Mouse (Mus musculus) gastrocnemius, adult 18-20 months (tissue): ENCODE data around the gene Steap3. TPM values are rescaled to one million over a fixed set of nuclear protein-coding genes. Genes with fewer than 3 reads are reported as not detected.

Experiments used
- DNase-seq: peaks from one replicate; pipeline ENCODE4 v3.0.0; 2021; ENCODE audit warnings: low spot score
- total RNA-seq, 2 experiments: library from RNA; stranded (reverse); gene quantifications; 2 replicates each; pipeline ENCODE4 v1.2.3; 2021

Steap3 gene
- total RNA-seq, 2 experiments from 2014 or later, result 18.8 to 18.9 TPM

DNA sequence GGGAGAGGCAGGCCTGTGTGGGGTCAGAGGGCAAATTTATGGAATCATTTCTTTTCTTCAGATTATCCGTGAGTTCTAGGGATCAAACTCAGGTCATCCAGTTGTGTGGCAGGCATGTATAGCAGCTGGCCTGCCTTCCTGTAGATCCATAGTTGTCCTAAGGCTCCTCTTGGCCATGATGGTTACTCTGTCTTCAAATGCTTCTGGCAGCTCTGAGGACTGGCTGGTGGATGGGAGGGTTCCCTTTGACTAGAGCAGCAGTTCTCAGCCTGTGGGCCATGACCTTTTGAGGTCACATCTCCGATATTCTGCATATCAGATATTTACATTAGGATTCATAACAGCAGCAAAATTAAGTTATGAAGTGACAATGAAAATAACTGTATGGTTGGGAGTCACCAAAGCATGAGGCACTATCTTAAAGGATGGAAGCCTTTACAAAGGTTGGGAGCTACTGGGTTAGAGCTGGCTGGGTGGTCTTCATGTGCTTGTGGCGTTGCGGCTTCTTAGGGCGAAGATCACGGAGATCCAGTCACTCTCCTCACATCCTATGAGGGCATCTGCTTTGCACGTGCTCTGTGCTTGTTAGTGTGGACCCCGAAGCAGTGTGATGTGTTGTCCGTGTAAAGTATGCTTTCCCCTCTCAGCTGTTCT lies 113.9 kb downstream of the Steap3 start:
- DNase-seq, result no peak

DNA sequence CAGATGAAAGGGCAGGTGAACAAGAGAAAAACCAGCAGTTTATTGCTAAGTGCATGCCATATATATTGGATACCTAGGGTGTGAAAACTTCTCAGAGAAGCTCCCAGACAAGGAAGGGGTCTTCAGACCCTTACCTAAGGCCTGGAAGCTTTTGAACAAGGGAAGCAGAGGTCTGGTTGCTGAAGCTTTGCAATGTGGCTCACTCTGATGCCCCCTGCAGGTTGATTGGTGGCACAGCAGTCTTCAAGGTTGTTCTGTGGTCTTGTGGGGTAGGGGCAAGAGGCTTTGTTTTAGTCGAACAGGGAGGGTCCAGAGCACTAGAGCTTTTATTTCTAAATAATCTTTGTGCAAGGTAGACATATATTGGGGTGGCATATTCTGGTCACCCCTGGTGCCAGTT lies 117.2 kb downstream of the Steap3 start:
- peak; percentile 30 for DNase-seq

DNA sequence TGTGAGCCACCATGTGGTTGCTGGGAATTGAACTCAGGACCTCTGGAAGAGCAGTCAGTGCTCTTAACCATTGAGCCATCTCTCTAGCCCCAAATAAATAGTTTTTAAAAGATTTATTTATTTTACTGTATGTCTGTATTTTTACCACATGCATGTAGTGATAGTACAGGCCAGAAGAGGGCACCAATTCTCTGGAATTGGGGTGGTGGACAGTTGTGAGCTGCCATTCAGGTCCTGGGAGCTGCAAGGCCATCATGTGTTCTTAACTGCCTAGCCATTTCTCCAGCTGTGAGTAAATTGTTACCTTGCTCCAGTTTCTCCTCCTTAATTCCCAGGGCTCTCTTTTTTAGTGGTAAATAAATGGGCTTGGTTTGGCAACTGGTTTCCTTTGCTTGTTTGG lies 118.3 kb downstream of the Steap3 start:
- peak; percentile 34 for DNase-seq

DNA sequence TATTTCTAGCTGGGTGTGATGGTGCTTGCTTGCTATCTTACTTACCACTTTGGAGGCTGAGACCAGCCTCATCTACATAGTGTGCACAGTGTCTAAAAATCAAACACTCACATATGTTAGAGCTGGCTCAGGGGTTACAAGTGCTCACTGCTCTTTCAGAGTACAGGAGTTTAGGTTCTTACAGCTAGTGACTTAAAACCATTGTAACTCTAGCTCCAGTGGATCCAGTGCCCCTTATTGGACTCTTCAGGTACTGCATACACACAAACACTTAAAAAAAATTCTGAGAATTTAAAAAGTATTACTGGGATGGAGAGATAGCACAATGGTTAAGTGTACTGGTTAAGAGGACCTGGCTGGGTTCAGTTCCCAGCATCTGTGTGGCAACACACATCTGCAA lies 125.5 kb downstream of the Steap3 start:
- DNase-seq, result no peak

DNA sequence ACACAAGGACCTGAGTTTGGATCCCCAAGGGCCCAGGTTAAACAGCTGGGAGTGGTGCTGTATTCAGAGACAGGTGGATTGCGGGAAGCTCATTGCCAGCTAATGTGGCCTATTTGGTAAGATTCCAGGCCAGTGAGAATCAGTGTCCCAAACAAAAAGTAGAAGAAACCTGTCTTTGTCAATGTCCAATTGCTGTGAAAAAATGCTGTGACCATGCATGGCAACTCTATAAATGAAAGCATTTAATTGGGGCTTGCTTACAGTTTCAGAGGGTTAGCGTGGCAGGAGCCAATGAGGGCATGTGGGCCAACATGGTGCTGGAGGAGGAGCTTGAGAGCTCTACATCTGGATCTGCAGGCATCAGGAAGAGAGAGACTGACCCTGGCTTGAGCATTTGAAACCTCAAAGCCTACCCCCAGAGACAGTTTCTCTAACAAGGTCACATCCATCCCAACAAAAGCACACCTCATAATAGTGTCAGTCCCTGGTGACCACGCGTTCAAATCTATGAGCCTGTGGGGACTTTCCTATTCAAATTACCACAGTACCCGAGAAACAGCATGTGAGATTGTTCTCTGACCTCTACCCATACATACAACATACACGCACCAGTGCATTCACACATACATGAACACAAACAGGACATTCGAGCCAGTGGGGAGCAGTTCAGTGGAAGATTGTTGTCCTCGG lies 126.8 kb downstream of the Steap3 start:
- no peak for DNase-seq

DNA sequence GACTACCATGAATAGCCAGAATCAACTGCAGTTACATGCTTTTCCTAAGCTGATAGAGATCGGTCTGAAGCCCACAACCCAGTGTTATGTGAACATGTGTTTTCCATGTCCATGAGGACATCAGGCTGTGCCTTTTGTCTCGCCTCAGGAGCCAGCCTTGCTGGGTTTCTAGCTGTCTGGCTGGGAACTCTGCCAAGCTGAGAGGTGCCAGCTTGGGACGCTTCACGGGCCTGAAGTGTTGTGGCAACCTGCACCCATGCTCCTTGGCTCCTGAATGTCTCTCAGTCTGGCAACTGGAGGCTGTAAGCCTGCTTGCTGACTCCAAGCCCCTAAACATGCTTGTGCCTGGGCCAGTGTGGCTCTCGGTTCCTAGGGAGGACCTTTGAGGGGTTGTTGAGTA lies 130.0 kb downstream of the Steap3 start:
- peak; percentile 57 for DNase-seq

Other genes starting within 250 kb of the Steap3 start
- gene Tmem37, start 198.6 kb downstream of the Steap3 start, total RNA-seq, result 10 to 100 TPM; 13.0 to 22.9 TPM
- 100 to 1,000 TPM; 135 to 165 TPM for gene Dbi, start 151.6 kb downstream of the Steap3 start, total RNA-seq
- gene 3110009E18Rik, start 151.5 kb downstream of the Steap3 start, total RNA-seq, result 1 to 10 TPM; 4.6 to 5.7 TPM
- not detected for gene C1ql2, start 67.9 kb upstream of the Steap3 start, total RNA-seq
- gene Marco, start 232.3 kb upstream of the Steap3 start, total RNA-seq, result not detected